Mouse (Mus musculus) testis, adult 2 months (tissue): ENCODE data around the gene Gnaq. TPM values are rescaled to one million over a fixed set of nuclear protein-coding genes. Genes with fewer than 3 reads are reported as not detected.

Experiments used
- H3K27ac ChIP-seq: fragments of 200-500 bp; 2 replicates; pipeline ENCODE4 v1.5.1; 2012; ENCODE audit warnings: low read depth, low read length; ENCODE audit not compliant: control insufficient read depth, insufficient read depth
- H3K27me3 ChIP-seq: fragments of 200-500 bp; 2 replicates; pipeline ENCODE4 v1.6.1; 2012; ENCODE audit warnings: mild to moderate bottlenecking, low read length, moderate library complexity; ENCODE audit not compliant: control insufficient read depth, insufficient read depth
- H3K36me3 ChIP-seq: fragments of 200-500 bp; 2 replicates; pipeline ENCODE4 v1.6.1; 2012; ENCODE audit warnings: mild to moderate bottlenecking, low read length; ENCODE audit not compliant: control insufficient read depth, insufficient read depth
- H3K4me1 ChIP-seq: fragments of 200-500 bp; 2 replicates; pipeline ENCODE4 v1.6.1; 2012; ENCODE audit warnings: low read length; ENCODE audit not compliant: control insufficient read depth, insufficient read depth
- H3K4me3 ChIP-seq: fragments of 200-500 bp; 2 replicates; pipeline ENCODE4 v1.5.1; 2012; ENCODE audit warnings: low read depth, mild to moderate bottlenecking, low read length, moderate library complexity, mixed read lengths; ENCODE audit not compliant: control insufficient read depth
- CTCF ChIP-seq: fragments of 200-500 bp; IDR thresholded peaks from 2 replicates; pipeline ENCODE4 v1.5.1; 2012; ENCODE audit warnings: low read depth, mild to moderate bottlenecking, inconsistent platforms, low read length, moderate library complexity; ENCODE audit not compliant: control insufficient read depth, insufficient read depth, insufficient replicate concordance
- POLR2A ChIP-seq: fragments of 200-500 bp; IDR thresholded peaks from 2 replicates; pipeline ENCODE4 v1.6.1; 2012; ENCODE audit warnings: low read depth, mild to moderate bottlenecking, inconsistent platforms, low read length, moderate library complexity; ENCODE audit not compliant: control insufficient read depth
- polyA plus RNA-seq: library from polyadenylated mRNA; depleted of rRNA; stranded (reverse); fragments of >200 nt; gene quantifications from 2 replicates; pipeline ENCODE4 v1.2.3, GENCODE M21; 2012

The Gnaq gene
- polyA plus RNA-seq, 1 experiment, result 5.5 TPM

DNA sequence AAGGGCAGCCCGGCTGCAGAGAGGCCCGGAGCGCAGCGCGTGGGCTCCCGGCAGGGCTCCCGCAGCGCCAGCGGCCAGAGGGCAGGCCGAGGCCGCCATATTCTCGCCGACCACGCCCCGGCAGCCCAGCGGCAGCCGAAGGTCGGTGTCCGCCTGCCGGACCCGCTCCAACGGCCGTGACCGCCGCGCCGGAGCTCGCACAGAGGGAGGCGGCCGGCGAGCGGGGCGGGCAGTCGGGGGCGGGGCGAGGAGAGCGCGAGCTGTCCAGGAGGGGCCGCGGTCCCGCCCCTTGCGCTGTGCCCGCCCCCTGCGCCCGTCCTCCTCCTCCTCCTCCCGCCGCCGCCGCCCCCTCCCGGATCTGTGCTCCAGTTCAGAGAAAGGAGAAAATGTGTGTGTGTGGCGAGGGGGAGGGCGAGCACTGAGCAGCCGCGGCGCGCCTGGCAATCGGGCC is 266 bp upstream of the Gnaq start:
- H3K27me3 ChIP-seq, result no peaks in the 10 kb centered on the region
- peak overlapping the region; percentile 93 for H3K27ac ChIP-seq
- no peaks in the 10 kb centered on the region for H3K36me3 ChIP-seq
- H3K4me3 ChIP-seq, result peak overlapping the region; percentile 97
- H3K4me1 ChIP-seq, result peaks cover 5% of the 10 kb centered on the region
- TF ChIP-seq POLR2A (peak; percentile 66), CTCF (no peak)

DNA sequence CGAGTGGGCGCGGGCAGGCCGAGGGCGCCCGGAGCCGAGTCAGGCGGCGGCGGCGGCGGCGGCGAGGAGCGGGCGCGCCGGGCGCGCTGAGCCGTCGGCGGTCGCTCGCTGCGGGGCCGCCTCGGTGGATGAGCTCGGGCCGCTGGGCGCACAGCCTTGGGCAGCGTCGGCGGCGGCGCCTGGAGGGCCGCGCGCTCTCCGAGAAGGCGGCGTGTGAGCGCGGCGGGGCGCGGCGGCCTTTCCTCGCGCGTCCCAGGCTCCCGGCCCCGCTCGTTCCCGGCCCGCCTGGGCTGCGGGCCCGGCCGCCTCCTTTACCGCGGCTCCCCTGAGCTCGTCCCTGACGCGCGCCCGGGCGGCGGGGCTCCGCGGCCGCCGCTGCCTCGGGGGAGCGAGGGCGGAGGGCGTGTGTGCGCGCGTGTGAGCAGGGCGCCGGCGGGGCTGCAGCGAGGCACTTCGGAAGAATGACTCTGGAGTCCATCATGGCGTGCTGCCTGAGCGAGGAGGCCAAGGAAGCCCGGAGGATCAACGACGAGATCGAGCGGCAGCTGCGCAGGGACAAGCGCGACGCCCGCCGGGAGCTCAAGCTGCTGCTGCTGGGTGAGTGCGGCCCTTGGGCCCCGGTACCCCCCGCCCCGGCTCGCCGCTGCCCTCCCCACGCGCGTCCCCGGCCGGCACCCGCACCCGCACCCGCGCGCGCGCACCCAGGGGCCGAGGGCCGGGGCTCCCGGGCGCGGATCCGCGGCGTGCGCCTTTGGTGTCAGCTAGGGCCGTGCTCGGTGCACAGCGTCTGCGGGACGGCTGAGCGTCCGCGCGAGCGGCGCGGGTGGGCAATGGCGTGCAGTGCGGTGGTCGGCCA is 462 bp downstream of the Gnaq start:
- Histone ChIP-seq H3K27ac (peak overlapping the region; percentile 88), H3K4me1 (peaks cover 5% of the 10 kb centered on the region), H3K27me3 (no peaks in the 10 kb centered on the region), H3K4me3 (peak overlapping the region; percentile 97), H3K36me3 (no peaks in the 10 kb centered on the region)
- TF ChIP-seq POLR2A (peak; percentile 51), CTCF (no peak)

- Histone ChIP-seq H3K27ac (peak overlapping the region; percentile 56), H3K27me3 (no peaks in the 10 kb centered on the region), H3K4me3 (peak overlapping the region; percentile 97), H3K4me1 (peaks cover 5% of the 10 kb centered on the region), H3K36me3 (no peaks in the 10 kb centered on the region)
- TF ChIP-seq POLR2A, result no peak
- TF ChIP-seq CTCF, result no peak
Measured at GRCm38 (mm10) chr19:16133721-16134570, 1.3 kb downstream of the Gnaq start.

- Histone ChIP-seq H3K4me3 (no peak overlapping the region), H3K4me1 (peaks cover 3% of the 10 kb centered on the region; the same call in 1 of the 2 replicates), H3K27me3 (no peaks in the 10 kb centered on the region), H3K27ac (no peak overlapping the region), H3K36me3 (no peaks in the 10 kb centered on the region)
- TF ChIP-seq POLR2A, result no peak
- no peak for TF ChIP-seq CTCF
Measured at GRCm38 (mm10) chr19:16138064-16138580, 5.5 kb downstream of the Gnaq start.

DNA sequence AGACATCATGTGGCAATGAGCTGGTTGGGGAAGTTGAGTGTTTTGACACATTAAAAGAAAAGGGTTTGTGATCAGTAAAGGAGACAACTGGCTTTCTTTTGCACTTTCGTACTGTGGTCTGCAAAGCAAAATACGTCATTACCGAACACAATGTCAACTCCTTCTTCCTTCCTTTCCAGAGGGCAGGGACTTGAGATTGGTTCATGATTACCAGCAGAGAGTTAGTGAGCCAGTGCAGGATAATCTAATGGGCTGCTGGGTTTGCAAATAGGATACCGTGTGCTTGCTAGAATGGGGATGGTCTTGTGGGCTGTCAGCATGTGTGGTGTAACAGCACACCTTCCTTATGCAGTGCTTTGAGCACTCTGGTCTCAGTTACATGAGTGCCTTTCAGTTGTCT is 8.1 kb downstream of the Gnaq start:
- H3K27me3 ChIP-seq, result no peaks in the 10 kb centered on the region
- no peak overlapping the region for H3K27ac ChIP-seq
- no peak for TF ChIP-seq CTCF
- no peak for TF ChIP-seq POLR2A

GRCm38 (mm10) chr19:16141857-16142256 is 9.2 kb downstream of the Gnaq start:
- TF ChIP-seq CTCF, result no peak
- no peak for TF ChIP-seq POLR2A
- Histone ChIP-seq H3K4me1 (no peaks in the 10 kb centered on the region), H3K27ac (no peak overlapping the region), H3K36me3 (no peaks in the 10 kb centered on the region), H3K27me3 (no peaks in the 10 kb centered on the region), H3K4me3 (no peak overlapping the region)

More for the DNA sequence above, 8.1 kb downstream of the Gnaq start:
- Histone ChIP-seq H3K36me3 (no peaks in the 10 kb centered on the region), H3K4me3 (no peak overlapping the region), H3K4me1 (no peaks in the 10 kb centered on the region)

- Histone ChIP-seq H3K4me1 (no peaks in the 10 kb centered on the region; the same call in 1 of the 2 replicates), H3K27me3 (no peaks in the 10 kb centered on the region), H3K4me3 (no peak overlapping the region), H3K36me3 (no peaks in the 10 kb centered on the region), H3K27ac (no peak overlapping the region)
- no peak for TF ChIP-seq POLR2A
- TF ChIP-seq CTCF, result no peak
Measured at GRCm38 (mm10) chr19:16142990-16143389, 10.4 kb downstream of the Gnaq start.

- TF ChIP-seq POLR2A (no peak), CTCF (no peak)
- Histone ChIP-seq H3K27me3 (no peaks in the 10 kb centered on the region), H3K4me1 (no peaks in the 10 kb centered on the region; the same call in 1 of the 2 replicates), H3K27ac (no peak overlapping the region; the same call in 1 of the 2 replicates), H3K4me3 (no peak overlapping the region), H3K36me3 (no peaks in the 10 kb centered on the region)
Measured at GRCm38 (mm10) chr19:16147446-16147845, 14.8 kb downstream of the Gnaq start.
